Mouse (Mus musculus): ENCODE data around the gene Gm8914. TPM values are rescaled to one million over a fixed set of nuclear protein-coding genes. Genes with fewer than 3 reads are reported as not detected.
"Not testable (repeated sequence)": the region's sequence is repeated elsewhere in the genome, so short reads cannot be mapped to it uniquely, and the experiment has no call there.

Gm8914 gene
- not detected in 2 replicates for polyA plus RNA-seq (2016; fragmentation: Nextera tagmentation; extraction: Ambion mirVana)

GRCm38 (mm10) chrX:91479826-91480225, at the start of gene Gm8914:
Gm8914 (plus strand) TSS chrX:91480126.
- not testable (repeated sequence) for H3K4me3 ChIP-seq; H3K27ac ChIP-seq (replicated peaks); H3K36me3 ChIP-seq; H3K9me3 ChIP-seq (replicated peaks); DNase-seq (ENCODE audit: low spot score); H3K4me1 ChIP-seq; H3K27me3 ChIP-seq (ENCODE audit: low read depth, poor library complexity, severe bottlenecking)
- no CpG with 5 or more reads among the region's 5 CpGs for WGBS

Other genes with a start within 250 kb of the Gm8914 start
- gene Mageb2, start 148.4 kb upstream of the Gm8914 start, polyA plus RNA-seq (2016; fragmentation: Nextera tagmentation; extraction: Ambion mirVana), result not detected in 2 replicates
- not detected in 2 replicates for gene Gm5072, start 87.6 kb upstream of the Gm8914 start, polyA plus RNA-seq (2016; fragmentation: Nextera tagmentation; extraction: Ambion mirVana)
- not detected in 2 replicates for gene 1700084M14Rik, start 95.8 kb downstream of the Gm8914 start, polyA plus RNA-seq (2016; fragmentation: Nextera tagmentation; extraction: Ambion mirVana)
- gene Gm14781, start 152.1 kb downstream of the Gm8914 start, polyA plus RNA-seq (2016; fragmentation: Nextera tagmentation; extraction: Ambion mirVana), result not detected in 2 replicates